Mouse (Mus musculus) hindbrain, embryonic 14.5 days (tissue): Measurements from ENCODE around the gene Sgsh. TPM values are rescaled to one million over a fixed set of nuclear protein-coding genes. Genes with fewer than 3 reads are reported as not detected.

Source experiments
- ATAC-seq: fragments of 200-750 bp; cut with Nextera tagmentation; 2 replicates; pipeline ENCODE4 v1.8.0; 2017; ENCODE audit warnings: moderate number of reproducible peaks, mild to moderate bottlenecking, moderate TSS enrichment, moderate library complexity; ENCODE audit not compliant: low FRiP score
- DNase-seq: peaks from one replicate; pipeline ENCODE4 v3.0.0-alpha.2; 2015; ENCODE audit warnings: low spot score
- H3K27ac ChIP-seq: fragments of 300-500 bp; sonication (generic); 2 replicates; pipeline ENCODE4 v1.5.1; 2014; ENCODE audit warnings: mild to moderate bottlenecking, moderate library complexity
- H3K27me3 ChIP-seq: fragments of 300-500 bp; sonication (generic); 2 replicates; pipeline ENCODE4 v1.6.1; 2014; ENCODE audit warnings: mild to moderate bottlenecking, low read length, mixed read lengths; ENCODE audit not compliant: control insufficient read depth, insufficient read depth
- H3K36me3 ChIP-seq: fragments of 300-500 bp; sonication (generic); replicated peaks from 2 replicates; pipeline ENCODE4 v1.6.1; 2014; ENCODE audit not compliant: control insufficient read depth, insufficient read depth
- H3K4me1 ChIP-seq: fragments of 300-500 bp; sonication (generic); replicated peaks from 2 replicates; pipeline ENCODE4 v1.6.1; 2014; ENCODE audit warnings: antibody characterized with exemption, low read length, mixed read lengths; ENCODE audit not compliant: control insufficient read depth, insufficient read depth
- H3K4me2 ChIP-seq: fragments of 300-500 bp; sonication (generic); replicated peaks from 2 replicates; pipeline ENCODE4 v1.6.1; 2014; ENCODE audit warnings: mild to moderate bottlenecking, moderate library complexity
- H3K4me3 ChIP-seq: fragments of 300-500 bp; sonication (generic); replicated peaks from 2 replicates; pipeline ENCODE4 v1.5.1; 2014; ENCODE audit warnings: mild to moderate bottlenecking, low read length
- H3K9ac ChIP-seq: fragments of 300-500 bp; sonication (generic); 2 replicates; pipeline ENCODE4 v1.6.1; 2014
- H3K9me3 ChIP-seq: fragments of 300-500 bp; sonication (generic); 2 replicates; pipeline ENCODE4 v1.6.1; 2016; ENCODE audit warnings: low read length; ENCODE audit not compliant: control insufficient read depth
- WGBS: fragments of 180-500 bp; shearing (Covaris S2); extraction: QIAGEN DNeasy Blood & Tissue Kit; methylation state at CpG from one replicate; pipeline ENCODE4 v1.1.7; 2014; 5-methylcytosine and 5-hydroxymethylcytosine counted together
- polyA plus RNA-seq: library from polyadenylated mRNA; unstranded; fragments of >200 nt; fragmentation: Nextera tagmentation; extraction: Ambion mirVana; gene quantifications from 2 replicates; pipeline ENCODE4 v1.2.1, GENCODE M21; 2014

Sgsh gene
- polyA plus RNA-seq, 1 experiment from 2014 or later: 3.4 TPM

DNA sequence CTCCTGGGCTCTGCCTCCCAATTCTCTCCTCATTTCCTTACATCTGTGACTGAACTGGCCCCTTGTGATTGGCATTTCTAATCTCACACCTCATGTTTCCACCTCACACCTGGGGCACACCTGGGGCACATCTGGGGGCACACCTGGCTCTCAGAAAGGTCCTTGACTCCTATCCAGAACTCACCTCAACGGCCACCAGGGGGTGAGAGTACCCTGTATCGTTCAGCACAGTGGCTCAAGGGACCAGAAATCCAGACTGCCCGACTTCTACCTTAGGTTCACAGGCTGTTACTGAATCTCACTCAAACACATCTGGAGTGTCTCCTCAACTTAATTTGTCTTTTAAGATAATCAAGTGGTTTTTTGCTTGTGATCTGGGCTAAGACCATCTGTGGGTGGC, 23.4 kb downstream of the Sgsh start:
- H3K27ac ChIP-seq: no peak overlapping the region
- H3K4me1 ChIP-seq: no peaks in the 10 kb centered on the region
- H3K4me2 ChIP-seq: no peak overlapping the region
- WGBS: 52% methylated on average over 3 of the region's 3 CpGs
- no peak for DNase-seq
- no peak overlapping the region for H3K9ac ChIP-seq
- no peaks in the 10 kb centered on the region for H3K9me3 ChIP-seq
- H3K36me3 ChIP-seq: no peaks in the 10 kb centered on the region
- H3K27me3 ChIP-seq: no peaks in the 10 kb centered on the region; the same call in 1 of the 2 replicates
- no peak overlapping the region for H3K4me3 ChIP-seq
- ATAC-seq: no peak

DNA sequence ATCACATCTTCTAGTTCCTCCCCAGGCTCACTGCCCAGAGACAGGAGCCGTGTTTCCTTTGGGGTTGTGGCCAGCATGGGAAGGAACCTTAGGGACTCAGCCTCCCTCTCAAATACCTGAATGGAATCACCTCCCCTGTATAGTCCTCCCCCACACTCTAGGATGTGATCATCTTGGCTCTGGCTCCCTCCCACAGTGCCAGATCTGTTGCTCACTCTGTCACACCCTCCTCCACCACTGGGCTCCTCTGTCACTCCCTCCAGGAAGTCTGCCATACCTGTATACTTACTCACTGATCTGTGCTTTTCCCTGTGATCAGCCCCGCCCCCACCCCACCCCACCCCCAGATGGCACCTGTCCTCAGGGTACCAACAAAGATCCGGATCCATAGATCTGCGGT, 24.7 kb downstream of the Sgsh start:
- Histone ChIP-seq H3K36me3 (no peaks in the 10 kb centered on the region), H3K9ac (no peak overlapping the region), H3K4me1 (no peaks in the 10 kb centered on the region), H3K4me3 (no peak overlapping the region), H3K4me2 (no peak overlapping the region), H3K27ac (no peak overlapping the region), H3K9me3 (no peaks in the 10 kb centered on the region), H3K27me3 (no peaks in the 10 kb centered on the region; the same call in 1 of the 2 replicates)
- DNase-seq (no peak), ATAC-seq (no peak)
- 76% methylated on average over 4 of the region's 4 CpGs for WGBS

DNA sequence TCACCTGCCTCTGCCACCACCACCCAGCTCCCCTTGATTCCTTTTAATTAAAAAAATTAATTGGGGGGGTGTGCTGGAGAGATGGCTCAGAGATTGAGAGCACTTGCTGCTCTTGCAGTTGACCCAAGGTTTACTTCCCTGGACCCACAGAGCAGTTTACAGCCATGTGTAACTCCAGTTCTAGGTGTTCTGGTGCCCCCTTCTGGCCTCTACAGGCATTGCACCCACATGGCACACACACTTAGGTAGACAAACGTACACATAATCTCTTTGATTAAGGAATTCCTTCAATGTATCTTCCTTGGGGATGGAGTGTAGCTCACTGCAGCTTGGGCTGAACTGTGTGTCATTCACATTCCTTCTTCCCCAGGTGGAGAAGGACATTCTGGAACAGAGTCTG, 30.3 kb downstream of the Sgsh start:
- Histone ChIP-seq H3K4me3 (no peak overlapping the region), H3K9ac (no peak overlapping the region), H3K4me2 (no peak overlapping the region), H3K27ac (no peak overlapping the region), H3K27me3 (no peaks in the 10 kb centered on the region; the same call in 1 of the 2 replicates), H3K36me3 (no peaks in the 10 kb centered on the region), H3K9me3 (no peaks in the 10 kb centered on the region), H3K4me1 (no peaks in the 10 kb centered on the region)
- ATAC-seq (no peak), DNase-seq (no peak)
- WGBS: 69% methylated on average over 1 of the region's 1 CpGs

DNA sequence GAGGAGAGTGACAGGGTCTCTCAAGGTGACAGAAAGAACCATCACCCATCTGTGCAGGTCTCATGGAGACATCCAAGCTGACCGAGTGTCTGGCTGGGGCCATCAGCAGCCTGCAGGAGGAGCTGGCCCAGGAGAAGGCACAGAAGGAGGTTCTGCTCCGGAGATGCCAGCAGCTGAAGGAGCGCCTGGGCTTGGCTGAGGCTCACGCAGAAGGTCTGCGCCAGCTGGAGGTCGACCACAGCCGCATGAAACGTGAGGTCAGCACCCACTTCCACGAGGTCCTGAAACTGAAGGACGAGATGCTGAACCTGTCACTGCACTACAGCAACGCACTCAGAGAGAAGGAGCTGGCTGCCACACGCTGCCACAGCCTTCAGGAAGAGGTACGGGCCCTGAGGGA, 32.8 kb downstream of the Sgsh start:
- no peak overlapping the region for H3K9ac ChIP-seq
- no peaks in the 10 kb centered on the region for H3K27me3 ChIP-seq
- no peak overlapping the region for H3K27ac ChIP-seq
- no peak overlapping the region for H3K4me3 ChIP-seq
- no peaks in the 10 kb centered on the region for H3K4me1 ChIP-seq
- 85% methylated on average over 13 of the region's 13 CpGs for WGBS
- no peak for ATAC-seq
- H3K9me3 ChIP-seq: no peaks in the 10 kb centered on the region
- no peak for DNase-seq
- H3K36me3 ChIP-seq: no peaks in the 10 kb centered on the region
- H3K4me2 ChIP-seq: no peak overlapping the region

DNA sequence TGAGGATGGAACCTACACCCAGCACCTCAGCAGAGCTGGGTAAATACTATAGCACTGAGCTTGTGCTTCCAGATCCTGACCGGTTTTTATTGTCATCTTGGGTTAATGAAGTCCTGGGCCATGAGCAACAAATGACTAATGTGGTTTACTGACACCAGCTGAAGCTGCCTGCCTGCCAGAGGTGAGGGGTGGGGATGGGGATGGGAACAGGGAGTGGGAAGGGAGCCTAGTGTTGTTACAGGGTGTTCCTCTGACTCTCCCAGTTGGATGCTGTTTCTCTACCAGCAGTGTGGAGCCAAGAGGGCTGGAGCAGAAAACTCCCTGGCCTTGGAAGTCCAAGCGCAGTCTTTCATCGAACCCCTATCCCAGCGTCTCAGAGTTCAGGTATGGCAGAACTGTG, 38.6 kb downstream of the Sgsh start:
- ATAC-seq (no peak), DNase-seq (no peak)
- no peaks in the 10 kb centered on the region for H3K9me3 ChIP-seq
- H3K4me3 ChIP-seq: no peak overlapping the region
- WGBS: 86% methylated on average over 4 of the region's 4 CpGs
- H3K27me3 ChIP-seq: no peaks in the 10 kb centered on the region
- H3K9ac ChIP-seq: no peak overlapping the region
- H3K4me2 ChIP-seq: no peak overlapping the region
- H3K4me1 ChIP-seq: no peaks in the 10 kb centered on the region
- H3K27ac ChIP-seq: no peak overlapping the region
- H3K36me3 ChIP-seq: no peaks in the 10 kb centered on the region

DNA sequence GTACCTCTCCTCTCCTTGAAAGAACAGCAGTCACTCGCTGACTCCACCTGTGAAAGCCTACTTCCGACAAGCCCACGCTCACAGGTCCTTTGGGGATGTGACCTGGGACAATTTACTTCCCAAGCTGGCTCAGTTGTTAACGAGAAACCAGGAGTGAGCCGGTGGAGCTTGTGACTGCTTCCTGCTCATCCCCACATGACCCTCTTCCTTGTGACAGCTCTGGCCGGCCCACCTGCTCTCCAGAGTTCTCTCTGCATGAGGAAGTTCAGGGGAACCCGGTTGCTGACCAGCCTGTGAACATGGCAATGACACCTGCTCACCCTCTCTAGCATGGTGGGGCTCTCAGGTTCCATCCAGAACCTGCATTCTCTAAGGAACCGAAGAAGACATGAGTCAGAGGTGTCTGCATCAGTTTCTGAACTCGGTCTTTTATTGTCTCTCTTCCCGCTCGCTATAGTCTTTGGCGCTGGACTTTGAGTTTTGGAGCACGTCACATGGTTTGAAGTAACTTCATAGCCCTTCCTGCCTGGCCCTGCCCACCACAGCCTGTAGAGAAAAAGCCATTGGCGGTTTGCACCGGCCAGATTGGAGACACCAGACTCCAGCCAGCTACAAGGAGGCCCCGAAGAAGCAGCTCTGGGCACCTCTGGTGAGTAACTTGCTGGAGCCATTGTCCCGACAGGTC, 40.9 kb downstream of the Sgsh start:
- Histone ChIP-seq H3K4me2 (no peak overlapping the region), H3K9me3 (no peaks in the 10 kb centered on the region), H3K36me3 (no peaks in the 10 kb centered on the region), H3K27me3 (0 out of 2 replicates have a peak, but pooled peaks cover 7% of the 10 kb centered on the region), H3K9ac (no peak overlapping the region), H3K4me1 (no peaks in the 10 kb centered on the region), H3K4me3 (no peak overlapping the region), H3K27ac (no peak overlapping the region)
- DNase-seq (no peak), ATAC-seq (no peak)
- 82% methylated on average over 17 of the region's 17 CpGs for WGBS

DNA sequence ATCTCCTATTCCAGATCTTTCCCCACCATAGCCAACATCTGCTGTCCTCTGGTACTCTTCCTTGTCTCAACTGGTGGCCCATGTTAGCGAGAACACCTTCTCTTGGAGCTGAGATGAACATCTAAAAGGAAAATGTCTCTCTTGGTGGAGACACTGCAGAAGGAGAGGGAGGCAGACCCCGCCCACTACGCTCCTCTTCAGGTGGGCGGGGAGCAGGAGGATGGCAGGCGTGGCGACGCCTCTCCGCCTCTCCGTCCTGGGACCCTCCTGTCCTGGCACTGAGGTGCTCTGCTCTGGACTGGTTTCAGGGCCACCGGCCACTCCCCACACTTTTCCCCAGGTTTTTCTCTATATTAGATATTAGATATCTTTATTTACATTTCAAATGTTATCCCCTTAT, 44.7 kb downstream of the Sgsh start:
- Histone ChIP-seq H3K27me3 (0 out of 2 replicates have a peak, but pooled peaks cover 7% of the 10 kb centered on the region), H3K27ac (no peak overlapping the region), H3K9me3 (no peaks in the 10 kb centered on the region), H3K4me3 (no peak overlapping the region), H3K4me2 (no peak overlapping the region), H3K4me1 (no peaks in the 10 kb centered on the region), H3K36me3 (no peaks in the 10 kb centered on the region), H3K9ac (no peak overlapping the region)
- WGBS: 11% methylated on average over 10 of the region's 10 CpGs
- DNase-seq: no peak
- no peak for ATAC-seq

DNA sequence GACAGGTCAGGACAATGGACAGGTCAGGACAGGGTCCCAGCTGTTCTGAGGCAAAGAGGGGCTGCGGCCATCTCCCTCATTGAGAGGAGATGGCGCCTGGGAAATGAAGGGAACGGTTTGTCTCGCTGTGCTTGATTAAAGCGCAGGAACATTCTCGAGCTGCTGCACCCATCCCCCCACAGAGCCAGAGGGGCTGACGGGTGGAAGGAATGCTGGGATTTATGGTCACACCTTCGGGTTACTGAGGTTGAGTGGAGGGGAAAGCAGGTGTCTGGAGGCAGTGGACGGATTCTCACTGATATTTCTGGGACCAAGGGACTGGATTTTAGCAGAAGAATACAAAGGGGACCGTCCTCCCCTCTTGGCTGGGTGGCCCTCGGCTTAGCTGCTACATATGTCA, 47.4 kb downstream of the Sgsh start:
- H3K27me3 ChIP-seq: 0 out of 2 replicates have a peak, but pooled peaks cover 7% of the 10 kb centered on the region
- H3K4me2 ChIP-seq: no peak overlapping the region
- H3K9ac ChIP-seq: 0 out of 2 replicates have a peak overlapping the region, but pooled peaks have one; percentile 20
- DNase-seq (no peak), ATAC-seq (no peak)
- no peak overlapping the region for H3K27ac ChIP-seq
- H3K4me1 ChIP-seq: no peaks in the 10 kb centered on the region
- H3K9me3 ChIP-seq: no peaks in the 10 kb centered on the region
- H3K36me3 ChIP-seq: no peaks in the 10 kb centered on the region
- WGBS: 33% methylated on average over 11 of the region's 11 CpGs
- no peak overlapping the region for H3K4me3 ChIP-seq

DNA sequence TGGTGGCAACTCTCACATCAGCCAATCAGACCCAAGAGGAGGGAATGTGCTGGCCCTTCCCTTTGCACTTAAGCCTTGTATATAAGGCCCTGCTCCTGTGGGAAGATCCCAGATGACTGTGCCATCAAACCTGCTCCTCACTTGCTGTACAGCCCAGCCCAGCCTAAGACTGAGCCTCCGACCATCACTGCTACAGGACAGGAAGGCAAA, 47.8 kb downstream of the Sgsh start, which contains the start of gene Card14:
TSS of gene Card14 (plus strand) at position 111 of the 210 bp plus-strand sequence.
- 0 out of 2 replicates have a peak within 1 kb of the TSS, but pooled peaks have one; percentile 20 for H3K9ac ChIP-seq
- WGBS: 58% methylated on average over 1 of the region's 1 CpGs
- no peak for ATAC-seq

More for the DNA sequence above, 47.8 kb downstream of the Sgsh start, which contains the start of gene Card14:
- Histone ChIP-seq H3K36me3 (no peaks in the 10 kb centered on the region), H3K4me3 (no peak within 1 kb of the TSS), H3K4me1 (no peaks in the 10 kb centered on the region), H3K27ac (no peak within 1 kb of the TSS), H3K4me2 (no peak within 1 kb of the TSS), H3K9me3 (no peaks in the 10 kb centered on the region), H3K27me3 (0 out of 2 replicates have a peak, but pooled peaks cover 7% of the 10 kb centered on the region)
- DNase-seq: no peak
